Mouse (Mus musculus) forebrain, embryonic 14.5 days (tissue): ENCODE measurements around the gene Dus3l. TPM values are rescaled to one million over a fixed set of nuclear protein-coding genes. Genes with fewer than 3 reads are reported as not detected.

Source experiments
- ATAC-seq: fragments of 200-750 bp; cut with Nextera tagmentation; 2 replicates; pipeline ENCODE4 v1.8.0; 2017; ENCODE audit warnings: mild to moderate bottlenecking, moderate library complexity
- DNase-seq: peaks from one replicate; pipeline ENCODE4 v3.0.0-alpha.2; 2015; ENCODE audit warnings: low spot score
- H3K27ac ChIP-seq: fragments of 300-500 bp; sonication (generic); 2 replicates; pipeline ENCODE4 v1.5.1; 2014; ENCODE audit warnings: low read depth, mild to moderate bottlenecking, control low read depth, low read length, moderate library complexity
- H3K27me3 ChIP-seq: fragments of 300-500 bp; sonication (generic); replicated peaks from 2 replicates; pipeline ENCODE4 v1.6.1; 2014; ENCODE audit warnings: low read length, control low read depth, mixed read lengths; ENCODE audit not compliant: control insufficient read depth, insufficient read depth
- H3K36me3 ChIP-seq: fragments of 300-500 bp; sonication (generic); 2 replicates; pipeline ENCODE4 v1.6.1; 2014; ENCODE audit warnings: low read length, control low read depth; ENCODE audit not compliant: control insufficient read depth, insufficient read depth
- H3K4me1 ChIP-seq: fragments of 300-500 bp; sonication (generic); 2 replicates; pipeline ENCODE4 v1.6.1; 2014; ENCODE audit warnings: antibody characterized with exemption, low read length, control low read depth; ENCODE audit not compliant: control insufficient read depth, insufficient read depth
- H3K4me2 ChIP-seq: fragments of 300-500 bp; sonication (generic); 2 replicates; pipeline ENCODE4 v1.6.1; 2014; ENCODE audit warnings: mild to moderate bottlenecking, control low read depth, low read length
- H3K4me3 ChIP-seq: fragments of 300-500 bp; sonication (generic); 2 replicates; pipeline ENCODE4 v1.5.1; 2014; ENCODE audit warnings: low read depth, low read length, control low read depth
- H3K9ac ChIP-seq: fragments of 300-500 bp; sonication (generic); 2 replicates; pipeline ENCODE4 v1.6.1; 2014; ENCODE audit warnings: mild to moderate bottlenecking, low read length, control low read depth, moderate library complexity
- H3K9me3 ChIP-seq: fragments of 300-500 bp; sonication (generic); replicated peaks from 2 replicates; pipeline ENCODE4 v1.6.1; 2016; ENCODE audit warnings: low read length, control low read depth, mixed read lengths; ENCODE audit not compliant: control insufficient read depth
- WGBS: fragments of 180-500 bp; shearing (Covaris S2); extraction: QIAGEN DNeasy Blood & Tissue Kit; methylation state at CpG from one replicate; pipeline ENCODE4 v1.1.7; 2014; 5-methylcytosine and 5-hydroxymethylcytosine counted together
- polyA plus RNA-seq: library from polyadenylated mRNA; unstranded; fragments of >200 nt; fragmentation: Nextera tagmentation; extraction: Ambion mirVana; gene quantifications from 2 replicates; pipeline ENCODE4 v1.2.1, GENCODE M21; 2014

Gene Dus3l
- polyA plus RNA-seq, 1 experiment from 2014 or later = 48.2 TPM

- H3K27me3 ChIP-seq = no peaks in the 10 kb centered on the region
- 11% methylated on average over 7 of the region's 7 CpGs for WGBS
- DNase-seq (no peak), ATAC-seq (no peak)
- H3K4me3 ChIP-seq = no peak overlapping the region
- no peaks in the 10 kb centered on the region for H3K4me1 ChIP-seq
- peaks cover 22% of the 10 kb centered on the region for H3K36me3 ChIP-seq
- H3K9me3 ChIP-seq = no peaks in the 10 kb centered on the region
- no peak overlapping the region for H3K9ac ChIP-seq
- H3K4me2 ChIP-seq = no peak overlapping the region
- no peak overlapping the region for H3K27ac ChIP-seq
Observed at GRCm38 (mm10) chr17:56727029-56727649, 37.4 kb upstream of the Dus3l start.

GRCm38 (mm10) chr17:56727659-56728058 lies 36.9 kb upstream of the Dus3l start:
- Histone ChIP-seq H3K4me1 (no peaks in the 10 kb centered on the region), H3K9me3 (no peaks in the 10 kb centered on the region), H3K4me2 (no peak overlapping the region), H3K27ac (no peak overlapping the region), H3K27me3 (no peaks in the 10 kb centered on the region), H3K9ac (no peak overlapping the region), H3K4me3 (no peak overlapping the region), H3K36me3 (peaks cover 17% of the 10 kb centered on the region)
- DNase-seq = no peak
- 9% methylated on average over 12 of the region's 12 CpGs for WGBS
- ATAC-seq = no peak

GRCm38 (mm10) chr17:56728117-56728516 lies 36.4 kb upstream of the Dus3l start:
- H3K36me3 ChIP-seq = peaks cover 12% of the 10 kb centered on the region
- no peak overlapping the region for H3K4me2 ChIP-seq
- H3K27ac ChIP-seq = no peak overlapping the region
- H3K9ac ChIP-seq = no peak overlapping the region
- no peaks in the 10 kb centered on the region for H3K4me1 ChIP-seq
- ATAC-seq (no peak), DNase-seq (no peak)
- H3K4me3 ChIP-seq = no peak overlapping the region
- no peaks in the 10 kb centered on the region for H3K27me3 ChIP-seq
- H3K9me3 ChIP-seq = no peaks in the 10 kb centered on the region
- WGBS = 36% methylated on average over 12 of the region's 12 CpGs

GRCm38 (mm10) chr17:56729151-56729550 lies 35.4 kb upstream of the Dus3l start:
- no peak for ATAC-seq

GRCm38 (mm10) chr17:56729656-56730055 lies 34.9 kb upstream of the Dus3l start:
- Histone ChIP-seq H3K27ac (no peak overlapping the region), H3K4me3 (no peak overlapping the region), H3K27me3 (no peaks in the 10 kb centered on the region), H3K9ac (no peak overlapping the region), H3K4me1 (no peaks in the 10 kb centered on the region), H3K4me2 (no peak overlapping the region), H3K9me3 (no peaks in the 10 kb centered on the region), H3K36me3 (no peaks in the 10 kb centered on the region; the same call in 1 of the 2 replicates)
- DNase-seq = no peak
- ATAC-seq = no peak
- 13% methylated on average over 2 of the region's 2 CpGs for WGBS

More at GRCm38 (mm10) chr17:56729151-56729550, 35.4 kb upstream of the Dus3l start:
- Histone ChIP-seq H3K27ac (no peak overlapping the region), H3K36me3 (peaks cover 2% of the 10 kb centered on the region), H3K4me1 (no peaks in the 10 kb centered on the region), H3K4me2 (no peak overlapping the region), H3K9ac (no peak overlapping the region), H3K4me3 (no peak overlapping the region), H3K27me3 (no peaks in the 10 kb centered on the region), H3K9me3 (no peaks in the 10 kb centered on the region)
- DNase-seq = no peak
- WGBS = 40% methylated on average over 6 of the region's 6 CpGs

GRCm38 (mm10) chr17:56736534-56736933 lies 28.0 kb upstream of the Dus3l start:
- ATAC-seq (no peak), DNase-seq (no peak)
- Histone ChIP-seq H3K9me3 (no peaks in the 10 kb centered on the region), H3K4me1 (no peaks in the 10 kb centered on the region), H3K4me3 (no peak overlapping the region), H3K4me2 (no peak overlapping the region), H3K36me3 (no peaks in the 10 kb centered on the region), H3K9ac (no peak overlapping the region), H3K27ac (no peak overlapping the region), H3K27me3 (no peaks in the 10 kb centered on the region)
- 53% methylated on average over 8 of the region's 8 CpGs for WGBS

GRCm38 (mm10) chr17:56738221-56738620 lies 26.3 kb upstream of the Dus3l start:
- Histone ChIP-seq H3K9ac (no peak overlapping the region), H3K4me1 (no peaks in the 10 kb centered on the region), H3K27me3 (no peaks in the 10 kb centered on the region), H3K4me3 (no peak overlapping the region), H3K9me3 (no peaks in the 10 kb centered on the region), H3K27ac (no peak overlapping the region), H3K4me2 (no peak overlapping the region), H3K36me3 (no peaks in the 10 kb centered on the region)
- ATAC-seq = no peak
- DNase-seq = no peak
- WGBS = 84% methylated on average over 10 of the region's 10 CpGs

GRCm38 (mm10) chr17:56740118-56740787 lies 24.3 kb upstream of the Dus3l start:
- WGBS = 83% methylated on average over 17 of the region's 17 CpGs
- no peak overlapping the region for H3K27ac ChIP-seq
- H3K4me3 ChIP-seq = no peak overlapping the region
- H3K4me1 ChIP-seq = no peaks in the 10 kb centered on the region
- no peaks in the 10 kb centered on the region for H3K27me3 ChIP-seq
- no peak overlapping the region for H3K4me2 ChIP-seq
- DNase-seq (no peak), ATAC-seq (no peak)
- H3K36me3 ChIP-seq = no peaks in the 10 kb centered on the region
- H3K9me3 ChIP-seq = no peaks in the 10 kb centered on the region
- H3K9ac ChIP-seq = no peak overlapping the region

- H3K36me3 ChIP-seq = no peaks in the 10 kb centered on the region
- H3K9me3 ChIP-seq = no peaks in the 10 kb centered on the region
- no peak overlapping the region for H3K27ac ChIP-seq
- 79% methylated on average over 17 of the region's 17 CpGs for WGBS
- no peaks in the 10 kb centered on the region for H3K4me1 ChIP-seq
- DNase-seq (no peak), ATAC-seq (no peak)
- no peaks in the 10 kb centered on the region for H3K27me3 ChIP-seq
- no peak overlapping the region for H3K4me3 ChIP-seq
- H3K4me2 ChIP-seq = no peak overlapping the region
- H3K9ac ChIP-seq = no peak overlapping the region
Observed at GRCm38 (mm10) chr17:56740788-56741160, 23.8 kb upstream of the Dus3l start.
